Mouse (Mus musculus): Measurements from ENCODE around the gene Plod1. TPM values are rescaled to one million over a fixed set of nuclear protein-coding genes. Genes with fewer than 3 reads are reported as not detected.

Gene Plod1
- 10 to 100 TPM; 26.7 to 28.4 TPM for total RNA-seq (2021)
- long read RNA-seq, experiment 1, transcript Plod1-201 (19 exons, 3,243 nt), result major isoform, 24 of 34 reads
- long read RNA-seq, experiment 1, partial matches to known transcripts, result 3 of 34 reads
- long read RNA-seq, experiment 1, other reads (novel, unspliced or antisense), result 6 of 34 reads
- long read RNA-seq, experiment 2, transcript Plod1-201 (19 exons, 3,243 nt), result major isoform, 20 of 36 reads
- long read RNA-seq, experiment 2, partial matches to known transcripts, result 5 of 36 reads
- long read RNA-seq, experiment 2, other reads (novel, unspliced or antisense), result 10 of 36 reads

- peak; percentile 66 to 77 for DNase-seq (ENCODE audit: low spot score in 2 of 2)
These were observed at the start of gene Plod1 for GRCm38 (mm10) chr4:147936331-147936954. Plod1 (minus strand) TSS chr4:147936767.

GRCm38 (mm10) chr4:147985205-147986132, 48.9 kb upstream of the Plod1 start, which contains the start of gene Nppb:
Nppb (plus strand) TSS chr4:147985788.
- no peak for DNase-seq (ENCODE audit: low spot score in 2 of 2)

DNA sequence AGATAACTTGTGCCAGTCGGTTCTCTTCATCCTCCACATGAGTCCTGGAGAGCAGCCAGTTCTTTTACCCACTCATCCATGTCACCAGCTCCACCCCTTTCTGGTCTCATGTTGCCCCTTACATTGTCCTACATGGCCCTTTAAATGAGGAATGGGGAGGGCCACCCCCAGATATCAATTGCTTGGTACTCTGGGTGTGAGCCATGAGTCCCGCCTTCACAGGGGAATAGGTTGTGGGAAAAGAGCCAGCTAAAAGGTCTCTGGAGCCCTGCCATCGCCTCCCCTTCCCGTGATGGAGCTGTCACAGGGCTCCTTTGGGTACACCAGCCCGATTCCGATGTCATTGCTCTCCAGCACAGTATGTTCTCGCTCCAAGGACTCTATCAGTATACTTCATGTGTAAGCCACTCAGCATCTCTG, 42.9 kb upstream of the Plod1 start:
- no peak for DNase-seq (ENCODE audit: low spot score in 2 of 2)

GRCm38 (mm10) chr4:147978391-147978790, 41.8 kb upstream of the Plod1 start:
- no peak for DNase-seq (ENCODE audit: low spot score in 2 of 2)

DNA sequence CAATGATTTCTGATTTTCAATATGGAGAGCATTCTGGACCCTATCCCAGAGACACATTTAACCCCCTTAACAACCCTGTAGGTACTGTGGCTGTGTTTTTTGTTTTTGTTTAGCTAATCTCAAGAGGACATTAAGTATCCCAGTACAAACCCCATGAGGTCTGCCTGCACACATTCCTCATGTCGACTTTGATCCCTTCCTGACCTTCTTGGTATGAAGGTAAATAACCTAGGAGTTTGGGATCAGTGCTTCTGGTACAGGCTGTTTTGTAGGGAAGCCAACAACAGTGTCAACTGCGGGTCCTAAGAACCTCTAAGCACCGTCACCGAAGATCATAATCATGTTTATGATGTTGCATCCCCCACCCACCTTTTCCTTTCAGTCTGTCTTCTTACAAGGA, 41.2 kb upstream of the Plod1 start:
- DNase-seq (ENCODE audit: low spot score in 2 of 2), result no peak

- no peak for DNase-seq (ENCODE audit: low spot score in 2 of 2)
These were observed 39.7 kb upstream of the Plod1 start for GRCm38 (mm10) chr4:147976237-147976636.

DNA sequence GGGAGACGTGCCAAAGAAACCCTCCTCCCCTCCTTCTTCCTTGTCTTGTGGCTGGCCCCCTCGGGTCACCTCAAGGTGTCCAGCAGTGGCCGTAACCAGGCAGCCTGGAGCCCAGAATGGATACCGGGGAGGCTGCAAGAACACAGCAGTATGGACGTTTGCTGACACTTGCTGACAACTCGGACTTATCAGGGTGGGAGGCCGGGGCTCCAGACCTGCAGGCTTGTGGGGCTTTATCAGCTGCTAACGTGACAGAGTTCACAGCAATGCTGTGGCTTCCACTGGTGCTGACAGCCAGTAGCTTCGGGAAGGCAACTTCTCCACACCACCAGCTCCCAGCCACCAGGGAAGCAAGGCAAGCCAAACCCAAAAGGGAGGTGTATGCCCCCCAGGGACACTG, 32.8 kb upstream of the Plod1 start:
- no peak for DNase-seq (ENCODE audit: low spot score in 2 of 2)

GRCm38 (mm10) chr4:147968816-147969215, 32.2 kb upstream of the Plod1 start:
- no peak for DNase-seq (ENCODE audit: low spot score in 2 of 2)

DNA sequence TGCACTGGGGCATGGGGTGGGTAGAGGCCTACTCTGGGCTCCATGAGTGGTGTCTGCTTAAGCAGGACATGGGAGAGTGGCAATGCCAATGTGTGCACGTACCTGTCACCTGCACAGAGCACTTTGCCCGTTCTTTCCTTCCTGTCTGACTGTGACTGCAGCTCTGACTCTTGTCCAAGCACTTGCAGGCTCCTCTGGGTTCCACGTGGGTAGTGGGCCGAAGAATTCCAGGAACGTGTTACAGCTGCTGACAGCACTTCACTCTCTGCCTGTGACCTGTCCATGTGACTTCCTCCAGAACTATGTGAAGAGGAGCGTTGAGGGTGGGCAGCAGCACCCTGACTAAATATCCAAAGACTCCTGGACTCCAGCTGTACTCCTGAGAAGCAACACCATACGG, 29.1 kb upstream of the Plod1 start:
- no peak for DNase-seq (ENCODE audit: low spot score in 2 of 2)

DNA sequence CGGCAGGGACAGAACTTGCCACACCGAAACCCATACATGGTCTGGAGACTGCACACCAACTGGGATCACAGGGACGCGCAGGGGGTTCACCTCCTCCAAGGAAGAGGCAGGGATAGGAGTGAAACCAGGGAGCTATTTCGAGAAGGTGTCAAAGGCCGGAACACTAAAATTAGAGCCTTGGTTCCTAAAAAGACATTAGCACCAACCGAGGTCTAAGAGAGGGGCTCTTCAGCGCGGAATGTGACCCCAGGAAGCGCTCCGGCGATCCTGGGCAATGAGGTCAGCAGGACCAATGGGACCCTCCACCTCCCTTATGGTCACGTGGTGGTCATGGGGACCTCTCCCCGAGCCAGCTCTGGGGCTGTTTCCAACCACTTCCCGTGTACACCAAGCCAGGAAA, 27.1 kb upstream of the Plod1 start:
- DNase-seq (ENCODE audit: low spot score in 2 of 2), result no peak

DNA sequence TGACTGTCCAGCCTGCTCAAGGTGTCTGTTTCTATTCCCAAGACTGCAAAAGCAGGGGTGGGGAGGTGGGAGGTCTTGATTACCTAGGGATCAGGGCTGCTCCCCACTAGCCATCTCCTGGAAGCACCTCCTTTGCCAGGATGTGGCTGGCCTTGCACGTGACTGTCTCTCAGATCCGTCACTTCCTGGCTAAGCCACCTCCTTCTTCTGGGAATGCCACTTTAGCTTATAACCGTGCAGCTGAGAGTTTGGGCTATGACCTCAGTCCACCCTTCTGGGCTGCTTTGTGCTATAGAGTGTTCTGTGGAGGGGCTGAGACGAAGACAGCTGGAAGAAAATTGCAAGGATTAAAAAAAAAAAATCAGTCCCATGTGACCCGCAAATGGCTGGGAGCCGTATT, 26.2 kb upstream of the Plod1 start:
- DNase-seq (ENCODE audit: low spot score in 2 of 2), result no peak

- peak in 1 of 2 experiments; percentile 65 for DNase-seq (ENCODE audit: low spot score in 2 of 2)
These were observed 23.6 kb upstream of the Plod1 start for GRCm38 (mm10) chr4:147959881-147960831.

DNA sequence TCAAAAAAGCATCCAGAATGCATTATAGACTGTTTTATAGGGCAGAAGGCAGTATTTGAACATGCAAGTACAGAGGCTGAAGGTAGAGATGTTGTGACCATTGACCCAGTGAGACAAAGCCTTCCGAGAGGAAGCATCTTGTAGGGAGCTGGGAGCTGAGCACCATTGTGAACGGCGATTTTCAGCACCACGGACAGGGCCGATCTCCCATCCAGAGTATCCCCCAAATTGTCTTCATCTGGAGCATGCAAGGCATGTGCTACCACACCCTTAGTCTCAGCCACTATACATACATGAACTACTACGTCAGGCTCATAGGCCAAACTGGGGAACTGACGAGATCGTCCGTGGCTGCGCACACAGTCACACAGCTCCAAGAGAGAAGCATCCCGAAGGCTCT, 20.6 kb upstream of the Plod1 start:
- DNase-seq (ENCODE audit: low spot score in 2 of 2), result no peak

DNA sequence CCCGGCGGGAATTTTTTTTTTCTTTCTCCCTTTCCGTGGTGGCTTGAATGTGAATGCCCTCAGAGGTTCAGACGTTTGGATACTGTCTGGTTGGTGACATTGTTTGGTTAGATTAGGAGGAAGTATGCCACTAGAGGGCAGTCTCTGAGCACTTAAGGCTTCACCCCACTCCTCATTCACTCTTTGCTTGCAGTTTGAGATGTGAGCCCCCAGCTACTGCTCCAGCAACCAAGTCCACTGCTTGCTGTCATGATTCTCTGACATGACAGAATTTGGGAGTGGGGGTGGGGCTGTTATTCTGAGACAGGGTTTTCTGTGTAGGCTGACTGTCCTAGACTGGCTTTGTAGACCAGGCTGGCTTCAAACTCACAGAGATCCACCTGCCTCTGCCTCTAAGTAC, 17.0 kb upstream of the Plod1 start:
- DNase-seq (ENCODE audit: low spot score in 2 of 2), result peak in 1 of 2 experiments; percentile 70

GRCm38 (mm10) chr4:147947511-147947910, 10.9 kb upstream of the Plod1 start:
- no peak for DNase-seq (ENCODE audit: low spot score in 2 of 2)

- DNase-seq (ENCODE audit: low spot score in 2 of 2), result no peak
These were observed 6.4 kb upstream of the Plod1 start for GRCm38 (mm10) chr4:147943005-147943404.

DNA sequence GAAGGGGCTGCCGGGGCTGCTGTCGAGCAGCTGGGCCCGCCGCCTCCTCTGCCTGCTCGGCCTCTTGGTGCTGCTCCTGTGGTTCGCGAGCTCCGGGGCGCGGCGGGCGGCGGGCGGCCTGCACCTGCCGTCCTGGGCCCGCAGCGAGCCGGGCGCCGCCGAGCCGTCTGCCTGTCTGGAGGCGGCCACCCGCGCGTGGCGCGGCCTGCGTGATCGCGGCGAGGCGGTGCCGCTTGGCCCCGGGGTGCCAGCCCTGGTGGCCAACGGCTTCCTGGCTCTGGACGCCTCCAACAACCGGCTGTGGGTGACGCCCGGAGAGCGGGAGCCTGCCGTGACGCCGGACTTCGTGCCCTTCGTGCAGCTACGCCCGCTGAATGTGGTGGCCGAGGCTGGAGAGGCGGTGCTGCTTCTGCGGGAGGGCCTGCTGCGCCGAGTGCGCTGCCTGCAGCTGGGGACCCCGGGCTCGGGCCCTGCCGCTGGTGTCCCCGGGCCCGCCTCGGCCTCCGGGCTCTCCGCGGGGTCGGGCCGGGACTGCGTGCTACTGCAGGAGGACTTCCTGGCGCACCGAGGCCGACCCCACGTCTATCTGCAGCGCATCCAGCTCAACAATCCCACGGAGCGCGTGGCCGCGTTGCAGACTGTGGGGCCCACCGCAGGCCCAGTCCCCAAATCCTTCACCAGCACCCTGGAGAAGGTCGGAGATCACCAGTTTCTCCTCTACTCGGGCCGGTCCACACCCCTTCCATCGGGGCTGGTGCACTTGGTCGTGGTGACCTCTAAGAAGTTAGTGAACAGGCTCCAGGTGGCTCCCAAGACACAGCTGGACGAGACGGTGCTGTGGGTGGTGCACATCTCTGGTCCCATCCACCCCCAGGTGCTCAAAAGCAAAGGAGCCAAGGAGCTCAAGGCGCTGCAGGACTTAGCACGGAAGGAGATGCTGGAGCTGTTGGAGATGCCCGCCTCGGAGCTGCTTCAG, 4.8 kb upstream of the Plod1 start:
- DNase-seq (ENCODE audit: low spot score in 2 of 2), result no peak

DNA sequence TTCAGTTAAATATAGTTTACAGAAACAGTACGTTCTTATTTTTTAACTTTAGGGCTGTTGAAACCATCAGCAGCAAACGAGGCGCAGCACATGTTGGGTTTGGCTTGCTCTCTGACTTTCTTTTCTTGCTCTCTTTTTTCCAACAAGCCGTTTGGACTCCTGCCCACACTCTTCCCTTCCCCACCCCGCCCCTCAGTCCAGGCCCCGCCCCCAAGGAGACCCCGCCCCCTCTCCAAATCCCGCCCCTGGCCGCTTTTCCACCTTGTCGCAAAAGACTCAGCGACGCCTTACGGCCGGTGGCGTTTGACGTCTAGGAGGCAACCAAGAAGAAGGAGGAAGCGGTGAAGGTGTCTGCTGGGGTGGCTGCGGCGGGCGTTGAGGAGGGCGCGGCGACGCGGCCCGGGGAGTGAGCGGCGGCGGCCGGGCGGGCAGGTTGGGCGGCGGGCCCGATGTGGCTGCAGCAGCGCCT, 4.0 kb upstream of the Plod1 start, which contains the start of gene 2510039O18Rik:
2510039O18Rik (plus strand) TSS at position 320 of the 469 bp plus-strand sequence.
- peak; percentile 77 to 89 for DNase-seq (ENCODE audit: low spot score in 2 of 2)

DNA sequence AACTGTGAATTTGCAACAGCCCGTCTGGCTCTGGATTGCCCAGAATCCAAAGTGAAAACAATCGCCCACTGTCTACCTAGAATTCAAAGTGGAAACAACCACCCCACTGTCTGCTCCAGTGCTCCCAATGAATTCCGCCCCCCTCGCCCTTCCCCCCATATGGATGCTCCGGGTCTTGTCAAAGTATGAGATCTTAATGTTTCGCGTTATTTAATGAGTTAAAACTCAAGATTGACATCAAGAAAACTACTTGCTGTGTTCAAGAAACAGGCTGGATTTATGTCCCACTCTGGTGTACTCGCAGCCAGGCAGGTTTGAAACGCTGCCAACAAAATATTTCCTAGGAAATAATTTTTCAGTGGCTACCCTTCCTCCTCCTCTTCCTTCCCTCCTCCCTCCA, 3.5 kb upstream of the Plod1 start:
- DNase-seq (ENCODE audit: low spot score in 2 of 2), result peak in 1 of 2 experiments; percentile 43

Data from layer of hippocampus, postnatal 14 days (tissue).